Mouse (Mus musculus): ENCODE data around the gene Prr5l.

The Prr5l gene

DNA sequence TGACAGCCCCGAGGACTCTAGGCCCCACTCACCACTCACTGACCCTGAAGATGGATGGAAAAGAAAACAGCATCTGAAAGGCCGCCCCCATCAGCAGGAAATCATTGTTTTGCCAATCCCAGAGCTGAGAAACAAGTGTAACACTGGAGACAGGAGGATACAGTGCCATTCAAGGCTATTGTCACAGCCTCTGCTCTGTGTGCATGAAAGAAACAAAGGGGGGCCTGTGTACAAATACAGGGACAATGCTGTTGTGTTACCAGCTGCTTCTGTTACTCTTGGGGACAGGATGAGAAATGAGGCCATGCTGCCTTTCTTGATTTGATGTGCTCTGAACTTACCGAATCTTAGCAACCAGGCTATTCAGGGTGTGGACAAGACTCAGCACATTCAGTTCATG, at the start of gene Prr5l:
Gene Prr5l (minus strand): TSS at position 30 of the 400 bp plus-strand sequence.
- in situ Hi-C loops (cut with MboI): no loop called here

DNA sequence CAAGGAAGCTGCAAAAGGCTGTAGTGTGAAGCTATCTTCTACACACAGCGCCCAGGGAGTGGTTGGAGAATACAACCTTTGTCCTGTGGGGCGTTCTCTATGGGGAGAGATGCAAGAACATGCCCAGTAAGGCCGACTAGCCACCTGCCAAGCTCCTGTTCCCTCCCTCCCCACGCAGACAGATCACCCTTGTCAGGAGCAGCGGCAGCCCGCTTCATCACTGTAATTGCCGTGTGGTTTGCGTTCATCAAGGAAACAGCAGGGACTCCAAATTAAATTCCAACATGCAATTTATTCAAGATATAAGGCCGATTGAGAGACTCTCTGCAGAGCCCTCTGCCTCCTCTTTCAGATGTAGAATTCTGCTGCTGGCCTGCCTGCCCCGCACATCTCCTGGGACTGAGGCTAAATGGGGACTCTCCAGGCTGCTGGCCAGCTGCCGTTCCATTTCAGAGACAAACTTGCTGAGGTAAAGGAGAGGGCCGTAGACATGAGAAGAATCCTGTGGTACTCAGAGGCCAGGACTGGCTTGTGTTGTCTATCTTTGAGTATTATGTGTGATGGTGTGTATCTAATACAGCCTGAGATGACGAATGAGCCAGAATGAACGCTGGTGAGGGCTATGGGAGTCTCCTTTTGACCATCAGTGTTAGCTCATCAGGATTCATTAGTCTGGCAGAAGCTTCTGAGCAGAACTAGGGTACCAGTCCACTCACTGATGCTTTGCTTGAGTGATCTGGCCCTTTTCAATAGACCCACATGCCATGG, 49.5 kb upstream of the Prr5l start:
- in situ Hi-C loops (cut with MboI): no loop called here

DNA sequence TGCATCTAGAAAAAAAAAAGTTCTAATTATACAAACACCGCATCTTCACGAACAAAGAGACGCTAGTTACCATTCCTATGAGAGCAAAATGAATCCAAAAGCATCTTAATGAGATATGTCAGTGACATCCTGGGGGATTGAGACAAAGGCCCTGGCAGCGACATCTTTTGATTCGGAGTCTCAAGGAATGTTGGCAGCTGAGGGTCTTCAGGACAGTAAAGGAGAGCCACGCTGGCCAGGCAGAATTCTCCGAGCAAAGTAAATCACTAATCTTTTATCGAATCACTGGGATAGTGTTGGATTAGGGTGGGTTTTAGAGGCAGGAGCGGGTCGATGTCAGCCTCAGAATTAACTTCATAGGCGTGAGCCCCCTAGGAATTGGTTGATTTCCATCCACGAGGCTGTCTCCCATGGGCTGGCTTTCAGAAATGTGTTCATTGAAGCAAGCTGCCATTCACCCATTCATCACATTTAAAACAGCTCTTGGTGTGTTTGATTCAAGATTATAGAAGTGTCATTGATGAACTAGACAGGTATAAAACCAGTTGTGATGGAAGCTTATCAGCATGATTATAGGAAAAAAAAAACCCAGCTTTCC, 42.9 kb upstream of the Prr5l start:
- in situ Hi-C loops (cut with MboI): no loop called here

DNA sequence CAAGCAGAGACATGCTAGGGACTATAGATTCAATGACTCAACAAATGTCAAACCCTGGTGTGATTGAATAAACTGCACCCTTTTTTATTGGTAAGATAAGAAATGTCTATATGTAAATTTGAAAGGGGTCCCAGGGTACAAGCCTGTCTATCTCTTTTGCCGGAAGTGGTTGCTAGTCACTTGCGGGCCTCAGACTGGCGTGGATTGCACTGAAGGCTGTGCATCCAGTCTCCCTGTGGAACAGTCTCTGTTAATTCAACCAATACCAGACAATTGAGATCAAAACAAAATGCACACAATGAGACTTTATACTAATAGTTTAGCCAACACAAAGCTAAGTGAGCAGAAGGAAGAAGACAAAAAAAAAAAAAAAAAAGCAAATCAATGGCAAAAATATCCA, 42.4 kb upstream of the Prr5l start:
- in situ Hi-C loops (cut with MboI): no loop called here

DNA sequence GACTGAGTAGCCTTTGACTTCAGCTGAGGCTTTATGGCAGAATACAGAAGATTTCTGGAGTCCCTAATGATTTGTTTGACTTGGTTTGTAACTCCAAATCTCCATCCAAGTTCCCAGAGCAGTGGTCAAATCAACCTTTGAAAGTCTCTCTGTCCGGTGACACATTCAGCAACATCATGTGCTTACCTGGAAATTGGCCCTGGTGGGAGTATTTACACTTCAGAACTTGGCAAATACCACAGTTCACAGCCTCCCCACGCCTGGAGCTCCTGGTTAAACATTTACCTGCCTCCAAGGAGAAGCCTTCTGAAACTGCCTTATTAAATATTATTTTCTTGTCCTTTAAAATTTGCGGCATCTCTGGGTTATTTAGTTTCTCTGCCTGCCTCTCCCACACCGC, 40.4 kb upstream of the Prr5l start:
- in situ Hi-C loops (cut with MboI): no loop called here

DNA sequence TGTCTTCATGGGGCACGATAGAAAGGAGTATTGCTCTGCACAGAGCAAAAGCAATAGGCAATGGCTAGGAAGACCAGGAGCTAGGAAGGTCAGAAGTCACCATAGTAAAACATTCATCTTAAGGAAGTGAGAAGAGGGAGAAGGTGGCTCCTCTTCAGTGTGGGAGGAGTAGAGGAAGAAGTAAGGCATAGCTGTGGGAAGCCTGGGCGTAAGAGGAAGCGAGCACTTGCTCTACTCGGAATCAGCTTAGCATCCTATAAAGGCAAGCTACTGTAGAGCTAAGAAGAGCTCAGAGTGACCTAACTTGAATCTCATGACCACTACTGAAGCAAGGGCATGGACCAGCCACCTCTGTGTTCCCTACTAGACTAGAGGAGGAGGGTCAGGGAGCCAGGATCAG, 39.5 kb upstream of the Prr5l start:
- in situ Hi-C loops (cut with MboI): no loop called here

DNA sequence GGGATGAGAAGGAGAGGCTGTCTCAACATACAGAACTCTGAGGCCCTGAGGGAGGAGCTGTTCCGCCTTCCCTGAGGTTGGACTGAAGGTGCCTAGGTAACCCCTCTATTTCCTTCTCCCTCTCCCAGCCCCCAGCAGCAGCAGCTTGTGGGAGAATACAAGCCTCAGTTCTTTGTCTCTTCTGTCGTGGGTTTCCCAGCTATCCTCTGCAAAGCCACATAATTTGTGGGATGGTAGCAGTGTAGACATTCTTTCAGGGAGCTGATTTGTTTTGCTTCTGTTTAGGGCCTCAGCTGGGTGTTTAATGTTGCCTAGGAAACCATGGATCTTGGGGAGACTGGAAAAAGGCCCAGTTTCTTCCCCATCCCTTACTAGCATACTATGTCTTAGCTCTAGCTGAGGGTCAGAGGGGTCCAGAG, 37.3 kb upstream of the Prr5l start:
- in situ Hi-C loops (cut with MboI): no loop called here

DNA sequence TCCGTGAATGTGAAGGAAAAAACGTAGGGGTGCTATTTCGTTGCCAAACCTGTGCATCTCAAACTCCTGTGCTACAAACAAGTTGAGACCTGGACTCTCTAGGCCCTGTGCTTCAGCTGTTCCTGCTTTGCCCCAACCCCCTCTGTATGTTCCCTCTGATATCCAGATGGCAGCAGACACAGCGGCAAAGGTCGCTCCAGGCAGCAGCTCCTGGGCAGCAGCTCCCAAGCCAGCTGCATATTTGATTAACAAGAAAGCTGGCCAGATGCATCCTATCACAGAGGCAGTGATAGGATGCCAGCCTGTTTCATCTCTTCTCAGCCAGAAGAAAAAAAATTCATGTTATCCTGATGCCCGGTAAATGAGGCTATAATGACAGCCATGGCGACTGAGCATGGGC, 35.7 kb upstream of the Prr5l start:
- in situ Hi-C loops (cut with MboI): no loop called here

DNA sequence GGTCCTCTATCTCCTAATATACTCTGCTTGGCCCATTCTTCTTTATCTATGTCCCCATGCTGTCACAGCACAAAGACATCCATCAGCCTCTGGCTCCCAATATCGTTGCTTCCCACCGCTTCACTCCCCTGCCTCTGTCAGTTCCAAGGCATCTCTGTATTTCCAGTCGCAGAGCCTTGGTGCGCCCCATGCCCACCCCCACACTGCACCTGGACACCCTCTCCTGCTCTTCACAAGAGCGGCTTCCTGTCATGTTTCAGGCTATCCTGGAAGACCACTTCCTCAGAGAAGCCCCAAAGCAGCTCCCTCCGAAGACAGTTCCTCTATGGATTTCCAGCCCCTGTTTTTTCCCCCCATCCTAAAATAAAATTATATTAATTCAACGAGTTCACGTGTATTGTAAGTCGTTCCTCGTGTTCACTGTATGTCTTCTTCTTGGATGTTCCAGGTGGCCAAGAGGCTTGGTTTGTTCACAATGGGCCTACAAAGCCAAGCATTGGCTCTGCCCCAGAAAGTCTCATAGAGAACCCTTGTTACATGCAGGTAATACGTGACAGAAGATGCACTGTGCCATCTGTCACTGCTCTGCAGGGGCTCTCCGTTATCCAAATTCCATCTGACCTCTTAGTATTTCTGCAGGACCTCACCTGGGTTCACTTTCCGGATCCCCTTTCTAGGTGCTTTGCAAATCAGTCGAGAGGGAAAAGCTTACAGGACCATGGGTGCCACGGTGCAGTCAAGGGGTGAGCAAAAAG, 26.7 kb upstream of the Prr5l start:
- in situ Hi-C loops (cut with MboI): loop anchor here (10.0 kb wide), 2 partner anchors 195 to 545 kb away; partner anchors contain the start of gene Fjx1

DNA sequence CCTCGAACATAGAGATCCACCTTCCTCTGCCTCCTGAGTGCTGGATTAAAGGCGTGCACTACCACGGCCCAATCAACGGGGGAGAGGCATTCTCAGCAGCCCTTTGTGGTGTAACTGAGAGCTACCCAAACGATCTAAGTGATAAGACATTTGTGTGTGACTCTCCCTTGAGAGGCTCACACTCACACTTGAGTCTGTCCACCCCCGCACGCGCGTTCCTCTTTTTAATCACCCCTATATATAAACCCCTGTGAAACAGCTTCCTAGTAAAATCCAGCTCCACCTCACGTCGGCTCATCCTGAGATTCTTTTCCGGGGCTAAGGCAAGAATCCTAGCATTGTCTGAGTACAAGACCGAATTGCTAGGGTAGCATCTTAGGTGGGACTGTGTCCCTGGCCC, 25.9 kb upstream of the Prr5l start:
- in situ Hi-C loops (cut with MboI): loop anchor here (10.0 kb wide), 2 partner anchors 196 to 546 kb away; partner anchors contain the start of gene Fjx1

DNA sequence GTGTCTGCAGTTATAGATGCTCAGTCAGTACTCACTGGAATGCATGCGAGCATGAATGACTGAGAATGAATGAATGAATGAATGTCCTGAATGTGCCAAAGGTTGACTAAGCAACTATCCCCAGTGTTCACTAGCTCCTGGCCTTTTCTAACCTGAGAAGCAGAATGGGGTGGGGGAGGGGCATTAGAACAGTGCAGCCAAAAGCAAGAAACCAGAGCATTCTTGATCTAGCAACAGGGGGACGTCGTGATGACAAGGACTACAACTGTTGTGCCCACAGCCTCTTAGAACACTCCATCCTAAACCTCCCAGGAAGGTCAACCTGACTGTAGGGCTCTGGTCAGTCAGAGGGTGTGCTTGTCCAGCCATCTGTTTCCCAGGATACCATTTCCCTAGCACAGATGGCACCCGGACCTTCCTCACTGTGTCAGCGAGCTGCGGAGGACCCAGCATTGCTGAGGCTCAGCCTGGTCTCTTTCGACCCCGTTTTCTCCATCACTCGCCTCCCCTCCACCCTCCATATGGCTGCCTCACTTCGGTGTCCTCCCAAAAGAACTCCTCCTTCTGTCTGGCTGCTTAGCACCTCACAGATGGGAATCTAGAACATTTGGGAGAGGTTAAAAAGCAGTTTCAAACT, 24.7 kb upstream of the Prr5l start:
- in situ Hi-C loops (cut with MboI): loop anchor here (10.0 kb wide), 2 partner anchors 197 to 547 kb away; partner anchors contain the start of gene Fjx1

DNA sequence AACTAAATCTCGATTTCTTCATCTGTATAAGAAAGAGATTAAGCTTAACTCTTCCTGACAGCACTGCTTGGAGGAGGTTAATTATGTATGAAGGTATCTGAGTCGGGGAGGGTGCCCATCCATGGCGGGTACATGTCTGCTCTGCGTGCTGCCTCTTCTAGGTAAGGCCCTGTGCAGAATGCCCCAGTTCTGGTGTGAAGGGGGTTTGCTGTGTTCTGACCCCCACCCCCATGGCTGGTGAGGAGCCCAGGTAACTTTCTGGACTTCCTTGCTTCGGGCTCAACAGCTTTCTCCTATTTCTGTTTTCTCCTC, 23.5 kb upstream of the Prr5l start:
- in situ Hi-C loops (cut with MboI): loop anchor here (10.0 kb wide), 2 partner anchors 198 to 548 kb away; partner anchors contain the start of gene Fjx1

DNA sequence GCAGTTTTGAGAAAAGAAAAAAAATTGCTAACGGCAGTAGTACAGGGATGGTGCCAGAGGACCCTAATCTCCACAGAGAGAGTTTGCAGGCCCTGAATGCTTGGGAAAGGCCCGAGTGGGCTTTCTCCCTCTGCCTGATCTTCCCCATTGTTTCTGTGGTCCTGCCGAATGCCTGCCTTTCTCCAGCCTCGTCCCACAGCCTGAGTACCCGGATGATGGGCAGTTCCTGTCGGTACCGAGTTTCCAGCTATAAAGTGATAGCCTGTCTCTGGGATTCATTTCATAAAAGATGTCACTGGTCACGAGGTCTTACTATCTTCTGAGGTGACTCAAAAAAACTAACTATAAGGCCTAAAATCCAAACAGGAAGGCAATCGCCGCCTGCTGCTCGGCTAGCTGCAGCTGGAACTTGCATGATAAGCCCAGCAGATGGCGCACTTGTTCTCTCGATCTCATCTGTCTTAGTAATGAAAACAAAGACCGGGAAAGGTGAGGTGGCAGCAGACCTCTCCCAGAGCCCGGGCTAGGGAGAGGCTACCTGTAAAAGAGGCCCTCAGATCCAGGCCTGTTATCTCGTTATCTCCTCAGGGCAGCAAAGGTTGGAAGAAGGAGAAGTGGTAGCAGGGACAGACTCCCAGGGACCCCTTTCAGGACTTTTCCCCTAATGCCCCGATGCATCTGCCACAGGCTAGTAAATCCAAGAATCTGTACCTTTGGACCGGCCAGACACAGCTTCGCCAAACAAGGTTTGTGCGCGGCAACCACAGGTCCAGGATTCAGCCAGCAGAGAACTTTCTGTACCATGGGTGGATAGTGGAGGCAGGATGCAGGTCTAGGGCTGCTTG, 22.9 kb upstream of the Prr5l start:
- in situ Hi-C loops (cut with MboI): loop anchor here (10.0 kb wide), 2 partner anchors 199 to 549 kb away; partner anchors contain the start of gene Fjx1

DNA sequence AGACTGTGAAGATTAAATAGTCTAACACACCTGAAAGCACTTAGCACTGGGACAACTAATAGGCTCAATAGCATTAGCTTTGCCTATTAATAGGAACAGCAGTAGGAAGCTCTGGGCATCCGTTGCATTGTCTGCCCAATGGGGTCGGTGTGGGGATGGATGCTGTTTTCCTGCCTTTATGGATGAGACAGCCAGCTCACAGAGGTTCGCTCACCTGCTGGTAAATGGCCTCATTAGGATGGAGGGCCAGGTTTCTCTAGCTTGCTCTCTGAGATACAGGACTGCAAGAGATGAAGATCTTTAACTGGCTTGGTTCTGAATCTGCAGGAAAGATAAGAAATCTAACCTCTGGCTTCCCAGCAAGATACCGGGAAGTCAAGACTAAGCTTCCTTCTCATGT, 19.4 kb upstream of the Prr5l start:
- in situ Hi-C loops (cut with MboI): loop anchor here (10.0 kb wide), 2 partner anchors 203 to 553 kb away; partner anchors contain the start of gene Fjx1

DNA sequence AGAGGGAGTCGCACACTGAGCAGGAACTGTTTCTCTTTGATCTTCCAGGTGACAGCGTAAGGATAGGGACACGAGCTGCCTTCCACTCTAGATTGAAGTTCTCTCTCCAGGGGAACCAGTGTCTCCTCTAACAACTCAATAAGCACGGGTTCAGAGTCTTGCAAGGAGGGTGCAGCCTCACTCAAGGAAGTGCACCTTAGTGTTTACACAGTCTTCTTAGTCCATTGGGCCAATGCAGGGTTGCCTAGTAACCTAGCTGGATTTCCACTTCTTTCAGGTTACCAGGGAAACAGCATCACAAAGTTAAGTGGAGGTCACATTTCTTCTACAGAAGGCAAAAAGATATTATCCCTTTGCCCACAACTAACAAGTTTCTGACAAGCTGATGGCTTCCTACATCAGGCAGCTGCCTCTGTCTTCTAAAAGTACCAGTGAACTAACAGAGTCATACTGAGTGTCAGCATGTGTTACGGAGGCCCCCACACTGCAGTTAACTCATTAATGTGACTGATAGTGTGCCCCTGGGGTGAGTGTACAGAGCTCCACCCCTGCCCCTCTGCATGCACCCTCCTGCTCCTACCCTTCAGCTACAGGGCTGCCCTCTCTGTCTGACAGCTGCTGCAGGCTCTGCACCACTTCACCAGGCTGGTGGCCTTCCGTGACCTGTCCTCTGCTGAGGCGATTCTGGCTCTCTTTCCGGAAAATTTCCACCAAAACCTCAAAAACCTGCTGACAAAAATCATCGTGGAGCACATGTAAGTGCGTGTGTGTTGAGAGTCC, 13.8 kb upstream of the Prr5l start:
- in situ Hi-C loops (cut with MboI): no loop called here

DNA sequence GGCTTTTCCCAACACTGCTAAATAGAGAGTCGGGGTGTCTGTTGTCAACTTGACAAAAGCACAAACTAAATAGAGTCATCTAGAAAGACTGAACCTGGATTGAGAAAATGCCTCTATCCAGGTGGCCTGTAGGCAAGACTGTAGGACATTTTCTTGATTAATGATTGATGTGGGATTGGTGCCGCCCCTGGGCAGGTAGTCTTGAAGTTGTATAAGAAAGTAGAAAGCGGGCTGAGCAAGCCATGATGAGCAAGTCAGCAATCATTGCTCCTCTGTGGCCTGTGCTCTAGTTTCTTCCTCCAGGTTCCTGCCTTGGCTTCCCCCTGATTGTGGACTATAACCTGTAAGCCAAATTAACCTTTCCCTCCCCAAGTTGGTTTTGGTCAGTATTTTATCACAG, 11.3 kb upstream of the Prr5l start:
- in situ Hi-C loops (cut with MboI): no loop called here

DNA sequence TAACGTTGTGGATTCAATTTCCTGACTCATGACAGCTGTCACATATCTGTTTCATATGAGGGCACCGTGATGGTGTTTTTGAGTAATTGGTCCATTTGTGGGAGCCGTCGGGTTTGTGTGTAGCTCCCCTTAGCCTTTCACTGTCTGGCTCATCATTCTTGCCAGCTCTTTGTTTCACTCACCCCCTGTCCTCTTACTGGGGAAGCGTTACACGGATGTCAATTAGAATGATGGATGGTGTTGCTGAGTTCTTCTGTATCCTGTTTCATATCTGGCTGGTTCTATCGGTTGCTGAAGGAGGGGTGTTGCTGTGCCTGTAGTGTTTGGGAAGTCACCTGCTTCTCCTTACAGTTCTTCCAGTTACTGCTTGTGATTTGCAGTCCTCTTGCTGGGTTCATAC, 8.3 kb upstream of the Prr5l start:
- in situ Hi-C loops (cut with MboI): no loop called here

DNA sequence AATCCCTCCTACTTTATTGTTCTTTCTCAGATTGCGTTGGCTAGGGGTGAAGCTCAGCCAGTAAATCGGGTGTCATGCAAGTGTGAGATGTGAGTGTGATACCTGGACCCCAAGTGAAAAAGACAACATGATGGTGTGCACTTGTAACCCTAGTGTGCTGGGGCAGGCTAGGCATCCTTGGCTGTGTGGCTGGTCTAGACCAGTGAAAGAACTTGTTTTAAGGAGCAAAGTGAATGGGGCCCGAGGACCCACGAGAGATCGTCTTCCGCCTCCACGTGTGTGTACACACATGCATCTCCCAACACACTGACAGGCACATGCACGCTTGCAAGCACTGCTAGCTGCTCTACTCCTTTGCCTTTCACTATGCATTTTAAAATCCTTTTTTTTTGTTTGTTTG, 6.1 kb upstream of the Prr5l start:
- in situ Hi-C loops (cut with MboI): no loop called here

DNA sequence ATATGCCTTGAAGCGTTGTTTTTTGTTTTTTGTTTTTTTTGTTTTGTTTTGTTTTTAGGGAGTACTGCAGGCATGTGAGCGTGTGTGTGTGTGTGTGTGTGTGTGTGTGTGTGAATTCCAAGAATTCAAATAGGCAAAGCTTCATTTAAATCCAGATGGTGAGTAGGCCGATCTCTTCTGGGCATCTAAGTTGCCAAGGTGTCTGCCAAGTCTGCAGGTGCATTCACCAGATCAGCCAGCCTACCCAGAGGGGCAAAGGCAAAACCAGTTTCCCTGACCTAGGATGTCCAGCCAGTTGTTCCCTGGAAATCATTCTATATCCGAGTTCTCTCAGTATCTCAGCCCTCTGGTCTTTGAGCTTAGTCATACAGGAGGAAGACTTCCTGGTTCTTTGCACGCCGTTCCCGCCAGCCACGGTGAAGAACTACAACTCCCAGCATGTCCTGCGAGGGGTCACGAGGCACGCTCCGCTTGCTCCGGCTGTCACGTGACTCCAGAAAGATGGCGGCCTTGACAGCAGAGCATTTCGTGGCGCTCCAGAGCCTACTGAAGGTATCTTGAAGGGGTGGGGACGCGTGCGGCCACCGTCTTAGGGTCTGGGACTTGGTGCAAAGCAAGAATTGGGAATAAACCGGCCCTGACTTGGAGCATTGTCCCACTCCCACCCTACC, 3.1 kb upstream of the Prr5l start, which contains the start of gene Commd9:
Gene Commd9 (plus strand): TSS at position 480 of the 671 bp plus-strand sequence.
- in situ Hi-C loops (cut with MboI): no loop called here

DNA sequence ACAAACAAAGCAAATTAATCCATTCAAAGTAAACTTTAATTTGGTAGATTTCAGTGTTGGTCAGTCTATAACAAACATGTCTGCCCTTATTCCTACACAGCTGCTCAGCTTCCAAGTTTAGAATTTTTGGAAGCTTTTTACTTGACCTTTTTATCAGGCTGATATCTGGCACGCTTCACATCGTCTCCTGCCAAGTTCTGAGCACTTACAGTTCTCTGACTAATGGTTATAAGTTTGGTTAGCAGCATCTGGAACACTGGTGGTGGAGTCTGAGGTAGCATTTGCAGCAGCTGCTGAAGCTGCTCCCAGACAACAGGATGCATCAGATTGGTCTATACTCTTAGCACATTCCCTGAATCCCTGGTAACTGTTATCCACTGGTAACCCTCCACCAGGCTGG, 1.5 kb upstream of the Prr5l start:
- in situ Hi-C loops (cut with MboI): no loop called here
